Mouse (Mus musculus) liver, adult 2 months (tissue): ENCODE data around the gene Enpp1.

Experiments used
- CTCF ChIP-seq: fragments of 200-500 bp; IDR thresholded peaks from 2 replicates; pipeline ENCODE4 v1.5.1; 2011; ENCODE audit warnings: low read depth, low read length, control low read depth
- POLR2A ChIP-seq: fragments of 200-500 bp; IDR thresholded peaks from 2 replicates; pipeline ENCODE4 v1.6.1; 2011; ENCODE audit warnings: low read length, control low read depth; ENCODE audit not compliant: insufficient read depth; ENCODE audit errors: extremely low read depth

- no peak for TF ChIP-seq CTCF
- TF ChIP-seq POLR2A = no peak
Observed at GRCm38 (mm10) chr10:24727478-24727877, 15.5 kb upstream of the Enpp1 start.
